Mouse (Mus musculus) liver, embryonic 16.5 days (tissue): Measurements from ENCODE around the gene Ap5b1. TPM values are rescaled to one million over a fixed set of nuclear protein-coding genes. Genes with fewer than 3 reads are reported as not detected.

Experiments
- ATAC-seq: fragments of 200-750 bp; cut with Nextera tagmentation; 2 replicates; pipeline ENCODE4 v1.8.0; 2017; ENCODE audit warnings: low read depth, mild to moderate bottlenecking, moderate number of reproducible peaks, moderate library complexity
- H3K27ac ChIP-seq: fragments of 300-500 bp; sonication (generic); 2 replicates; pipeline ENCODE4 v1.5.1; 2014; ENCODE audit warnings: mild to moderate bottlenecking, low read length
- H3K27me3 ChIP-seq: fragments of 300-500 bp; sonication (generic); 2 replicates; pipeline ENCODE4 v1.6.1; 2014; ENCODE audit warnings: low read depth, low read length, mixed read lengths; ENCODE audit not compliant: control insufficient read depth, insufficient read depth
- H3K36me3 ChIP-seq: fragments of 300-500 bp; sonication (generic); 2 replicates; pipeline ENCODE4 v1.6.1; 2014; ENCODE audit warnings: mild to moderate bottlenecking; ENCODE audit not compliant: control insufficient read depth, insufficient read depth
- H3K4me1 ChIP-seq: fragments of 300-500 bp; sonication (generic); 2 replicates; pipeline ENCODE4 v1.6.1; 2014; ENCODE audit warnings: low read depth, low read length, mixed read lengths; ENCODE audit not compliant: control insufficient read depth
- H3K4me2 ChIP-seq: fragments of 300-500 bp; sonication (generic); 2 replicates; pipeline ENCODE4 v1.6.1; 2014; ENCODE audit warnings: low read depth, low read length, mixed read lengths
- H3K4me3 ChIP-seq: fragments of 300-500 bp; sonication (generic); 2 replicates; pipeline ENCODE4 v1.5.1; 2014; ENCODE audit warnings: low read depth, mild to moderate bottlenecking, low read length
- H3K9ac ChIP-seq: fragments of 300-500 bp; sonication (generic); 2 replicates; pipeline ENCODE4 v1.6.1; 2014; ENCODE audit warnings: low read depth, low read length
- H3K9me3 ChIP-seq: fragments of 300-500 bp; sonication (generic); replicated peaks from 2 replicates; pipeline ENCODE4 v1.6.1; 2016; ENCODE audit warnings: low read length; ENCODE audit not compliant: control insufficient read depth
- WGBS: fragments of 180-500 bp; shearing (Covaris S2); extraction: QIAGEN DNeasy Blood & Tissue Kit; methylation state at CpG from one replicate; pipeline ENCODE4 v1.1.7; 2014; ENCODE audit not compliant: insufficient replicate concordance; 5-methylcytosine and 5-hydroxymethylcytosine counted together
- polyA plus RNA-seq: library from polyadenylated mRNA; unstranded; fragments of >200 nt; fragmentation: Nextera tagmentation; extraction: Ambion mirVana; gene quantifications from 2 replicates; pipeline ENCODE4 v1.2.1, GENCODE M21; 2015

Ap5b1 gene
- polyA plus RNA-seq, 1 experiment from 2014 or later, result 4.4 TPM

DNA sequence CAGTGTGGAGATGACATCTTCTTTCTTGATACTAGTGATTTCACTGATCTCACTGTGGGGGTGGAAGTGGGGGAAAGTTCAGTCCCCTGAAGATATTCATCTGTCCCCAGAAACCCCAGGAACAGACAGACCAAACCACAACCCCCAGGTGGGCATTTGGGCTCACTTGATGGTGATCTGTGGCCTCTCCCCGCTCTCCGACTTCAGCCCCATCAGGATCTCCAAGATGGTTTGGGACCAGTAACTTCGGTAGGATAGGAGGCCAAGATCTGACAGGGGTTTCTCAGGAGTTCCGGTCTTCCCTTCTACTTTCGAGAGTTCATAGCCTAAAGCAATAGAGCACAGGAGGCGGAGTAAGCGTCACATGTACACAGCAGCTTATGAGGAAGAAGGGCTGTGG, 35.8 kb downstream of the Ap5b1 start:
- no peak for ATAC-seq
- WGBS, result 84% methylated on average over 7 of the region's 7 CpGs
- Histone ChIP-seq H3K4me2 (no peak overlapping the region), H3K27me3 (no peaks in the 10 kb centered on the region), H3K9me3 (no peaks in the 10 kb centered on the region), H3K27ac (no peak overlapping the region), H3K4me1 (peaks cover 15% of the 10 kb centered on the region), H3K4me3 (no peak overlapping the region), H3K36me3 (peaks cover 27% of the 10 kb centered on the region), H3K9ac (no peak overlapping the region)

DNA sequence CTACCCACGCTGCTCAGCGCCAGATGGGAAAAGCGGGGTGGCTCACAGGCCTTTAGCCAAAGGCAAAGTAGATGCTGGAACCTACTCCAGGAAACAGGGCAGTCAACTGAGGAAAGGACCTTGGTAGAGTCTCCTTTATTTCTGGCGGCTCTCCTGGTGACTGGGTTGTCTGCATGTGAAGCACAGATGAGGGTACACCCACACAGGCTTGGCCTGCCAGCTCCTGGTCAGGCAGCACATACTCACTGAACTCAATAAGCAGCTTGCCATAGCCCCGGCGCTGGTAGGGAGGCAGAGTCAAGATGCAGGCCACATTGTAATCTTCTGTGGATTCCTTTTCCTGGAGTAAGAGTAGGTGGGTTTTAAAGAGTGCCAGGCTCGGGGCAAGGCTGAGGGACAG, 37.3 kb downstream of the Ap5b1 start:
- Histone ChIP-seq H3K27me3 (no peaks in the 10 kb centered on the region), H3K4me2 (no peak overlapping the region), H3K4me3 (no peak overlapping the region), H3K4me1 (peaks cover 24% of the 10 kb centered on the region), H3K36me3 (peaks cover 27% of the 10 kb centered on the region), H3K9ac (no peak overlapping the region), H3K9me3 (no peaks in the 10 kb centered on the region), H3K27ac (no peak overlapping the region)
- 80% methylated on average over 7 of the region's 7 CpGs for WGBS
- ATAC-seq, result no peak

DNA sequence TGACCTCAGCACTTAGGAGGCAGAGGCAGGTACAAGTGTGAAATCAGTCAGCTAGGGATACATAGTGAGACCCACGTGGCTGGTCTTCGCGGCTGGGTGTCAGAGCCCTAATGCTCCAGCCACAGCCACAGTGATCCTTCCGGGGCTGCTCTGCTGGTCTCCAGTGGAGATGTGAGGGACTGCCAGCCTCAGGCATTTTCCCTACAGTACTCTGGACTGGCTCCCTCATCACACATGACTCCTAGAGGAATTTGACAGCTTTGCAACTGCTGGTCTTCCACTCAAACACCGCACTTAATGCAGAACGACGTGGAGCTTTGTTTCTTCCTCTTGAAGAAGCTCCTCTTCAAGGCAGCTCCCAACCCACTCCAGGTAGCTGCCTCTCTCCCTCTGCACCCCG, 38.4 kb downstream of the Ap5b1 start:
- Histone ChIP-seq H3K27me3 (no peaks in the 10 kb centered on the region), H3K9ac (no peak overlapping the region), H3K27ac (no peak overlapping the region), H3K4me2 (no peak overlapping the region), H3K4me3 (no peak overlapping the region), H3K9me3 (no peaks in the 10 kb centered on the region), H3K36me3 (peaks cover 27% of the 10 kb centered on the region), H3K4me1 (peaks cover 32% of the 10 kb centered on the region)
- ATAC-seq, result no peak
- 84% methylated on average over 8 of the region's 8 CpGs for WGBS

DNA sequence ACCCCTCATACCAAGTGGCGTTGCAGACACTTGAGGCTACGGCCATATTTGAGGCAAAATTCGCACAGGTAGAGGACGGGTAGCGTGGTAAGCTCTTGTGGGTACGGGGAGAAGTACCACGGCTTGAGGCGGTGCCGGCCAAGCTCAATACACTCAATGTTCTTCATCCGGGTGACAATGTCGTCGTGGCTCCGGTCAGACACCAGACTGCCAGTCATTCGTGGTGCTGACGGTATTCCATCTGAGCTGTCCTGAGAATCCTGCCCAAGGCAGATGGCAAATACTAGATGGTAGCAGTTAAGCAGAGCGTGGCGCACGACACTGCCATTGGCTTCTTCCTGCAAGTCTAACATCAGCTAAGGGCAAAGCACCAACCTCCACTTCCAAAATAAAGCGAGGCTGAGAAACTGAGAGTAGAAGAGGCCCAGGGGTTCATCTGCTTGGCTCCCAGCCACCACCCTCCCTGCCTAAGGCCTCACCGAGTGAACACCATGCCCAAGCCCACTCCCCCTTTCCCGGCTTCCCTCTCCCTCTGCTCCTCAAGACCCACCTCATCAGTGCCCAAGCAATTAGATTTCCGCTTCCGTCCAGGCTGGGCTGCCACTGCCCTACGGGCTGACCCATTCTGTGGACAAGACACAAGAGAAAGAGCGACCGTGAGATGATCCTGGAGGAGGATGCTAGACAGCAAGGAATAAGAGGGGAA, 40.0 kb downstream of the Ap5b1 start:
- H3K9me3 ChIP-seq, result no peaks in the 10 kb centered on the region
- H3K27me3 ChIP-seq, result no peaks in the 10 kb centered on the region
- 88% methylated on average over 26 of the region's 26 CpGs for WGBS
- H3K4me2 ChIP-seq, result no peak overlapping the region
- H3K27ac ChIP-seq, result no peak overlapping the region
- no peak overlapping the region for H3K9ac ChIP-seq
- peaks cover 35% of the 10 kb centered on the region for H3K4me1 ChIP-seq
- no peak for ATAC-seq
- peaks cover 27% of the 10 kb centered on the region for H3K36me3 ChIP-seq
- no peak overlapping the region for H3K4me3 ChIP-seq

DNA sequence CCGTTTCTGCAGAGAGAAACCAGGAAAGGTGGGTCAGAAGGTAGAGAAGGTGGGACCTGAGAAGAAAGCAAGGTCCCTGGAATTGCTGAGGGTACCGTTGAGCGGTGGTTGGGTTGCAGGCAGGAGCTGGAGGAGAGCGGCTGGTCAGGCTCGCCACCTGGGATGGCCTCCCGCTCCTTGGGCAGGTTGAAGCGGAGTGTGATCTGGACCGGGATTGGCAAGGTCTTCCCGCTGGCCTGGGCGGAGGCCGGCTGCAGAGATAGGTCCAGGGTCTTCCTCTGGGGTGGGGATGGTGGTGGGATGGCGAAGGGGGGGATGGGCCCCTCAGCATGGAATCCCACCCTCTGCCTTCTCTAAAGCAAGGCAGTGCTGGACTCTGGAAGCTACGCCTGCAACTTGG, 40.9 kb downstream of the Ap5b1 start:
- no peak overlapping the region for H3K9ac ChIP-seq
- no peak for ATAC-seq
- H3K4me3 ChIP-seq, result peak overlapping the region; percentile 67; the same call in 1 of the 2 replicates
- no peak overlapping the region; the same call in 1 of the 2 replicates for H3K27ac ChIP-seq
- H3K9me3 ChIP-seq, result no peaks in the 10 kb centered on the region
- 89% methylated on average over 13 of the region's 13 CpGs for WGBS
- peaks cover 27% of the 10 kb centered on the region for H3K36me3 ChIP-seq
- peaks cover 36% of the 10 kb centered on the region for H3K4me1 ChIP-seq
- peak overlapping the region; percentile 83 for H3K4me2 ChIP-seq
- no peaks in the 10 kb centered on the region for H3K27me3 ChIP-seq

DNA sequence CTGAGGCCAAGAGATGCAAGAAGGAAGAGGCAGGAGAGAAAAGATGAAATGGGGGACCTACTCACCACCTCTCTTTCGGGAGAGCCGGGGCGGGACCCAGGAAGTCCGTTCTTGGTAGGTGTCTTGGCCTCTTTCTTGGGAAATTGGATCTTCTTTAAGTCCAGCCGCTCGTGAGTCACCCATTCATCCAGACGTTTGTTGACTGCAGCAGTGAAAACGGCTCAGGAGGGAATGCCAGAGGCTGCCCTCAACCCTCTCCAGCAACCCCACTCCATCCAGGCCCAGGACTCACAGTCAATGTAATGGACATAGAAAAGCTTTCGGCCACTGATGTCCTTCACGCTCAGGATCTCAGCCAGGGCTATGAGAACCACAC, 41.3 kb downstream of the Ap5b1 start:
- Histone ChIP-seq H3K27me3 (no peaks in the 10 kb centered on the region), H3K4me2 (peak overlapping the region; percentile 83), H3K9me3 (no peaks in the 10 kb centered on the region), H3K36me3 (peaks cover 23% of the 10 kb centered on the region), H3K9ac (peak overlapping the region; percentile 77), H3K4me1 (peaks cover 34% of the 10 kb centered on the region), H3K4me3 (peak overlapping the region; percentile 67), H3K27ac (peak overlapping the region; percentile 18)
- 57% methylated on average over 10 of the region's 10 CpGs for WGBS
- no peak for ATAC-seq

DNA sequence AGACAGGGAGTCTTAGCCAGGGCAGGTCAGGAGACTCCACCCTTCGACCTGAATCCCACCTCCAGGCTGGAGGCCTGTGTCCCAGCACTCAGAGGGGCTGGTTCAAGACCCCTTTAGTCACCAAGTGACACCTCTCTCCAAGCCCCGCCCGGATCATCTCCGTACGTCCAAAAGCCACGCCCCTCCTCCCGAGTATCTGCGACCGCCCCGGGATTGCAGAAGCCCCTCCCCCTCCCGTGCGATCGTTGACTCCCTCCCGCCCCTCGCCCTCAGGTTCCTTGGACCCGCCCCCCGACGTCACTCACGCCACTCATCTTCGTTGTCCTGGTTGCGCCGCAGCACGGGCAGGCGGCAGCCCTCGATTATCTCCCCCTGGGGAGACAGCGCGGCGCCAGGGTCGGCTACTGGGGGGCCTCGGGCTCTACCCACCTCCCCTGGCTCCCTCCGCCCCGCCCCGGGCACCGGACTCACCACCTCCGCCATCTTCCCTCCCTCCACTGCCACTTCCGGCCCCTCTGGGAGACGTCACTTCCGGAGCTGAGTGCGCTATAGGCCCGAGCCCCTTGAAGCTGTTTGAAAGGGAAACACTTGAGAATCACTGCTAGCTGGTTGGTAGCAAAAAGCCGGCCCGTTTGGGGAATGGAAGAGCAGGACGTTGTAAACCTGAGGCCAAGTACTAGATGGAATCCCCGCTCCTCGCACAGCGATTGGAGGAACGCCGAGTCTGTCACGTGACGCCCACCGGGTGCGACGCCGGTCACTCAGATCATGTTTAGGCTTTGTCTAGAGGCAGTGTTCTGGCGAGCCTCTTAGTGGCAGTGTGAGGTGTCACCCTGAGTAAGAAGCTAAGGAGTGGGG, 42.0 kb downstream of the Ap5b1 start, which contains the start of gene Kat5:
Gene Kat5, minus strand, starts transcription at position 691 of the 858 bp plus-strand sequence.
- H3K4me1 ChIP-seq, result peaks cover 34% of the 10 kb centered on the region
- no peaks in the 10 kb centered on the region for H3K9me3 ChIP-seq
- no peaks in the 10 kb centered on the region for H3K27me3 ChIP-seq
- WGBS, result under 1% methylated on average over 55 of the region's 55 CpGs
- H3K36me3 ChIP-seq, result peaks cover 17% of the 10 kb centered on the region
- H3K4me3 ChIP-seq, result peak within 1 kb of the TSS; percentile 67
- H3K4me2 ChIP-seq, result peak within 1 kb of the TSS; percentile 83
- peak within 1 kb of the TSS; percentile 81 for H3K27ac ChIP-seq
- peak; percentile 88 for ATAC-seq
- H3K9ac ChIP-seq, result peak within 1 kb of the TSS; percentile 77

DNA sequence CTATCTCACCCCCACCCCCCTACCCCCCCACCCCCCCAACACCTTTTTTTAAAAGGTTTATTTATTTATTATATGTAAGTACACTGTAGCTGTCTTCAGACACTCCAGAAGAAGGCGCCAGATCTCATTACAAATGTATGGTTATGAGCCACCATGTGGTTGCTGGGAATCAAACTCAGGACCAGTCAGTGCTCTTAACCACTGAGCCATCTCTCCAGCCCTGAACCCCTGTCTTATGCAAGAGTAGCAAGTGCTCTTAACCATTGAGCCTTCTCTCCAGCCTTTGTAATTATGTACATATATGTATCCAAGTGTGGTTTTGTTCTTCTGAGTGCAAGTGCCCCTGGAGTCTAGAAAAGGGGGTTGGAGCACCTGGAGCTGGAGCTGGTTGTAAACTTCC, 44.1 kb downstream of the Ap5b1 start:
- Histone ChIP-seq H3K36me3 (peaks cover 11% of the 10 kb centered on the region), H3K4me1 (peaks cover 34% of the 10 kb centered on the region), H3K27ac (no peak overlapping the region), H3K4me2 (no peak overlapping the region), H3K4me3 (no peak overlapping the region), H3K9me3 (no peaks in the 10 kb centered on the region), H3K27me3 (no peaks in the 10 kb centered on the region), H3K9ac (no peak overlapping the region)
- WGBS, result 73% methylated on average over 1 of the region's 1 CpGs
- no peak for ATAC-seq
